Mouse (Mus musculus): ENCODE measurements at regions not wholly inside any gene's neighbourhood (a gene's known extent, or its start where the extent isn't known, plus 50 kb on each side); places are given as distances from the start of the nearest gene placed in this dataset.

DNA sequence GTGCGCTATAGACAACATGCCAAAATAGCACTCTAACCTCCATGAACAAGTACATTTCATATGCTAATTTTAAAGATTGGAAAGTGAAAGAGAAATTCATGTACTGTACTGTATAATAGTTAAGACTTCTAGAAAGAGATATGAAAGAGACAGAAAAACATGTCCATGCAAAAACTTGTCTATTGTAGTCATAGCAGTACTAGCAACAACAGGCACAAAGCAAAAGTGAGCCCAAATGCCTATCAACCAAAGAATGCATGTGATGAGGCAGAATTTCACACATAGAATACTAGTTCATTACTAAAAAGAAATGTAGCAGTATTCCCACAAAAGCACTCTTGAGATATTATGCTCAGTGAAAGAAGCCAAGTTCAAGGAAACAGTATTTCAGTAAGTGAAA lies 180.4 kb upstream of the Steap4 start:
- no peak overlapping the region for H3K4me3 ChIP-seq (ENCODE audit: control insufficient read depth, low read depth, low read length)
- H3K36me3 ChIP-seq (ENCODE audit: control insufficient read depth, insufficient read depth, low read length): no peaks in the 10 kb centered on the region
- no peak overlapping the region for H3K27ac ChIP-seq (ENCODE audit: control insufficient read depth, insufficient read depth, low read depth, low read length)
- no peaks in the 10 kb centered on the region for H3K4me1 ChIP-seq (ENCODE audit: control insufficient read depth, insufficient read depth, low read length)
- TF ChIP-seq POLR2A (IDR thresholded peaks at IDR 0.05; ENCODE audit: control insufficient read depth, low read depth, low read length) (no peak), CTCF (IDR thresholded peaks at IDR 0.05; ENCODE audit: control insufficient read depth, insufficient read depth, insufficient replicate concordance, low read depth, low read length) (no peak)
- H3K27me3 ChIP-seq (ENCODE audit: control insufficient read depth, insufficient read depth, low read length): no peaks in the 10 kb centered on the region

DNA sequence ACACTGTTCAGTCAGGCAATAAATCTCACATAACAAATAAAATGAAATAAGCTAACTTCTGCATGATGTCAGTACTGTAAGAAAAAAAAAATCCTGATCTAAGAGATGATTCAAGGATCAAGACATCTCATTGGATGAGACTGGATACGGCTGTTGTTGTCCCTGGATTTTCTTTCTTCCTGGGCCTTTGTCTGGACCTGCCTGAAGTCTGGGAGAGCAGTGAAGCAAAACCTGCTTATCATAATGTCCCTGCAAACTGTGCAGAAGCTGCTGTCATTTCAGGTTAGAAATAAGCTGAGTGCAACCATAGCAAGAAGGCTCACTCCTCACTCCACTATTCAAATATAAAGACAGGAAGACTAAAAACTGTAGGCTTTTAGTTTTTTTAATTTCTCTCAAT lies 178.0 kb upstream of the Steap4 start:
- Histone ChIP-seq H3K27me3 (ENCODE audit: control insufficient read depth, insufficient read depth, low read length) (no peaks in the 10 kb centered on the region), H3K4me3 (ENCODE audit: control insufficient read depth, low read depth, low read length) (no peak overlapping the region), H3K4me1 (ENCODE audit: control insufficient read depth, insufficient read depth, low read length) (no peaks in the 10 kb centered on the region), H3K36me3 (ENCODE audit: control insufficient read depth, insufficient read depth, low read length) (no peaks in the 10 kb centered on the region), H3K27ac (ENCODE audit: control insufficient read depth, insufficient read depth, low read depth, low read length) (no peak overlapping the region)
- TF ChIP-seq CTCF (IDR thresholded peaks at IDR 0.05; ENCODE audit: control insufficient read depth, insufficient read depth, insufficient replicate concordance, low read depth, low read length): no peak
- no peak for TF ChIP-seq POLR2A (IDR thresholded peaks at IDR 0.05; ENCODE audit: control insufficient read depth, low read depth, low read length)

DNA sequence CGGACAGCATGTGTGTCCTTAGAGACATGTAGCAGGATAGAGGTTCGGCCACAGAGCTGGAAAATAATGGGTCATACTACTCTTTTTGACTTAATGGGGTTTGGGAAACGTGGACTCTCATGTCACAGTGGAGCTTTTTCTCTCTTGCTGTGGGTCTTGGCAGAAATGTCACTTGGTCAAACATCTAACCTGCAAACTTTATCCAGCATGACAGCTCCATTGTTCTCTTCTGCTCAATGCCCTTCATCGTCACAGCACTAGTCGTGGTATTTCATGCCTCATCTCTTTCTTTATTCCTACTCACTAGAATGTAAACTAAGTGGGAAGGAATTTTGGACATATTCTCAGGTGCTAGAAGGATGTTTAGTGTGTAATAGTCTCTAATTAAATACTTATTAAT lies 171.9 kb upstream of the Steap4 start:
- Histone ChIP-seq H3K4me3 (ENCODE audit: control insufficient read depth, low read depth, low read length) (no peak overlapping the region), H3K27ac (ENCODE audit: control insufficient read depth, insufficient read depth, low read depth, low read length) (no peak overlapping the region), H3K36me3 (ENCODE audit: control insufficient read depth, insufficient read depth, low read length) (no peaks in the 10 kb centered on the region), H3K4me1 (ENCODE audit: control insufficient read depth, insufficient read depth, low read length) (no peaks in the 10 kb centered on the region), H3K27me3 (ENCODE audit: control insufficient read depth, insufficient read depth, low read length) (no peaks in the 10 kb centered on the region)
- no peak for TF ChIP-seq POLR2A (IDR thresholded peaks at IDR 0.05; ENCODE audit: control insufficient read depth, low read depth, low read length)
- TF ChIP-seq CTCF (IDR thresholded peaks at IDR 0.05; ENCODE audit: control insufficient read depth, insufficient read depth, insufficient replicate concordance, low read depth, low read length): no peak

DNA sequence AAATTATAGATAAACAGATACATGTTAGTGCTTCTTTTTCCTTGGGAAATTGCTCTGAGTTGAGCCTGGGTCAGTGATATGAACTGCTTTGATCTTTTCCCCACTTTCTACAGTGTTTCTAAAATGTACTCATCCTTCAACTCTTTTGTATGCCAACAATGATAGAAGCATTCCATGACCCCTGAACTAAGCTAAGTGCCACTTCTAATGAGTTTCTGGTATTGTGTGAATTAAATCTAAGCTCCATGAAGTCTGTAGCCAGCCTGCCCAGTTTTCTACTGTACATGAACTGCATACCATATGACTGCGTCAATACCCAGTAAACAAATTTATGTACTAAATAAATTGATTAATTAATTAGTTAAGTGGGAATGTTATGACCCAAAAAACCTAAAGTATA lies 171.1 kb upstream of the Steap4 start:
- no peak overlapping the region for H3K4me3 ChIP-seq (ENCODE audit: control insufficient read depth, low read depth, low read length)
- no peak for TF ChIP-seq POLR2A (IDR thresholded peaks at IDR 0.05; ENCODE audit: control insufficient read depth, low read depth, low read length)
- no peak for TF ChIP-seq CTCF (IDR thresholded peaks at IDR 0.05; ENCODE audit: control insufficient read depth, insufficient read depth, insufficient replicate concordance, low read depth, low read length)

DNA sequence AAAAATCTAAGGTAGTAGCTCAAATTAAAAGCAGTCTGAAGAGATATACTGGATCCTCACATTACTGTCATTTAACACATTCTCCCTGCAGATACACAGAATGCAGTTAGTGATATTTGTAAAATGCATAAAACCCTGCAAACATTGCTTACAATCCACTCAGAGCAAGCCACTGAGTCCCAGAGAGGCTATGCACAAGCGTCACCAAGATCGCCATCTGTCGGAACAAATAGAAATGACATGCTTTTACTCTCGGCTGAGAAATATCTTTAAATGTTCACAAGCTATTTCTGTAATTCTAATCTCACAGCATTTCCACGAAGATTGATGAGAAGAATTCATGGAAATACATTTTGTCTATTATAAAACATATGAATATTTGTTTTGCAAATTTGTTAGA lies 139.7 kb upstream of the Steap4 start:
- no peak overlapping the region for H3K4me3 ChIP-seq (ENCODE audit: control insufficient read depth, low read depth, low read length)
- no peak overlapping the region for H3K27ac ChIP-seq (ENCODE audit: control insufficient read depth, insufficient read depth, low read depth, low read length)
- H3K27me3 ChIP-seq (ENCODE audit: control insufficient read depth, insufficient read depth, low read length): no peaks in the 10 kb centered on the region
- no peaks in the 10 kb centered on the region for H3K36me3 ChIP-seq (ENCODE audit: control insufficient read depth, insufficient read depth, low read length)
- TF ChIP-seq POLR2A (IDR thresholded peaks at IDR 0.05; ENCODE audit: control insufficient read depth, low read depth, low read length) (no peak), CTCF (IDR thresholded peaks at IDR 0.05; ENCODE audit: control insufficient read depth, insufficient read depth, insufficient replicate concordance, low read depth, low read length) (no peak)
- no peaks in the 10 kb centered on the region for H3K4me1 ChIP-seq (ENCODE audit: control insufficient read depth, insufficient read depth, low read length)

More for the DNA sequence above, 171.1 kb upstream of the Steap4 start:
- Histone ChIP-seq H3K4me1 (ENCODE audit: control insufficient read depth, insufficient read depth, low read length) (no peaks in the 10 kb centered on the region), H3K27me3 (ENCODE audit: control insufficient read depth, insufficient read depth, low read length) (no peaks in the 10 kb centered on the region), H3K36me3 (ENCODE audit: control insufficient read depth, insufficient read depth, low read length) (no peaks in the 10 kb centered on the region), H3K27ac (ENCODE audit: control insufficient read depth, insufficient read depth, low read depth, low read length) (no peak overlapping the region)

DNA sequence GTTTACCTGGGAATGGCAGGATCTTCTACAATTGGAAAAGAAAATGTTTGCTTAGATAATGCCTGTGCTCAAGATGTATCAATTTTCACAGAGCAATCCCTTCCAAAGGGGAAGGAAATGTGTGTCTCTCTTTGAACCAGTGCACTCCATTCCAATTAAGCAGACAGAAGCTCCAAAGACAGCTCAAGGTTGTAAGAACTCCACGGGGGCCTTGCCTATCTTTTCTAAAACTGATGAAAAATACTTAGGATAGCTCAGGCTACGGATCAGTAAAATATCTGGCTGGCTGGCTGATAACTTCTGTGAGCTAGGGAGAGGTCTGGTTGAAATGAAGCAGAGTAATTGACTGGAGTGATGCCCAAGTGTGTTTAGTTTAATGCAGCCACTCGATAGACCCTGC lies 138.6 kb upstream of the Steap4 start:
- H3K27ac ChIP-seq (ENCODE audit: control insufficient read depth, insufficient read depth, low read depth, low read length): no peak overlapping the region
- no peaks in the 10 kb centered on the region for H3K27me3 ChIP-seq (ENCODE audit: control insufficient read depth, insufficient read depth, low read length)
- H3K4me3 ChIP-seq (ENCODE audit: control insufficient read depth, low read depth, low read length): no peak overlapping the region
- TF ChIP-seq POLR2A (IDR thresholded peaks at IDR 0.05; ENCODE audit: control insufficient read depth, low read depth, low read length) (no peak), CTCF (IDR thresholded peaks at IDR 0.05; ENCODE audit: control insufficient read depth, insufficient read depth, insufficient replicate concordance, low read depth, low read length) (no peak)
- no peaks in the 10 kb centered on the region for H3K4me1 ChIP-seq (ENCODE audit: control insufficient read depth, insufficient read depth, low read length)
- no peaks in the 10 kb centered on the region for H3K36me3 ChIP-seq (ENCODE audit: control insufficient read depth, insufficient read depth, low read length)

DNA sequence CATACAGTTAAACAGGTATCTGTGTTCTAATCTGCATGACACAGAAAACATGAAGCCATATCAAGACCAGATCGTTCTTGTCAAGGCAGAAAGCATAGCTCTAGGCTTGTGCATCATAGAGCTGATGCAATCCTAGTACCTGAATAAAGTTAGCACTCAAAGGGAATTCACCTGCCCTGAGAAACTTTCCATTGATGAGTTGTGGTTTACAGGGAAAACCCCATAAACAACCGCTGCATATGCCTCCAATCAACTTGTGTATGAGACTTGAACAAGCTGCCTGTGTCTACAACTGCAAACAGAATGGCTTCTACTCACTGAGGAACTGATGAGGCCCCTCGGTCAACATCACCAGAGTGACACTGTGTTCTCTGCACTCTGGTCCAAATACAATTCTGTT lies 130.6 kb upstream of the Steap4 start:
- Histone ChIP-seq H3K27ac (ENCODE audit: control insufficient read depth, insufficient read depth, low read depth, low read length) (no peak overlapping the region), H3K36me3 (ENCODE audit: control insufficient read depth, insufficient read depth, low read length) (no peaks in the 10 kb centered on the region), H3K27me3 (ENCODE audit: control insufficient read depth, insufficient read depth, low read length) (no peaks in the 10 kb centered on the region), H3K4me3 (ENCODE audit: control insufficient read depth, low read depth, low read length) (no peak overlapping the region), H3K4me1 (ENCODE audit: control insufficient read depth, insufficient read depth, low read length) (no peaks in the 10 kb centered on the region)
- TF ChIP-seq POLR2A (IDR thresholded peaks at IDR 0.05; ENCODE audit: control insufficient read depth, low read depth, low read length) (no peak), CTCF (IDR thresholded peaks at IDR 0.05; ENCODE audit: control insufficient read depth, insufficient read depth, insufficient replicate concordance, low read depth, low read length) (no peak)

DNA sequence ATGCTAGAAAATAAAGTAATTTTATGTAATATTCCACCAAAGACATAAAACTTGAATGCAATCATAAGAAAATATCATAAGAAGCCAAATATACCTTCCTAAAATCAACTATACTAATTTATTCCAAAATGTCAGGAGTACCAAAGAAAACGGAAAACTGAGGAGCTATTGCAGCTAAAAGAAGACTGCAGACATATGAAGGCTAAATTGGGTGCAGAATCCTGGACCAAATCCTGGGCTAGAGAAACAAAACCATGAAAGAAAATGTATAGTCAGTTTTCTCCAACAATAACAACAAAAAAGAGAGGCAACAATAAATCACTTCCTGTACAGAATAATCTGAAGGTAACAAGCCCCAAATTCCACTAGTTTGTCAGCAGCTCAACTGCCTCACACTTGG lies 126.4 kb upstream of the Steap4 start:
- Histone ChIP-seq H3K36me3 (ENCODE audit: control insufficient read depth, insufficient read depth, low read length) (no peaks in the 10 kb centered on the region), H3K27ac (ENCODE audit: control insufficient read depth, insufficient read depth, low read depth, low read length) (no peak overlapping the region), H3K27me3 (ENCODE audit: control insufficient read depth, insufficient read depth, low read length) (no peaks in the 10 kb centered on the region), H3K4me1 (ENCODE audit: control insufficient read depth, insufficient read depth, low read length) (no peaks in the 10 kb centered on the region), H3K4me3 (ENCODE audit: control insufficient read depth, low read depth, low read length) (no peak overlapping the region)
- no peak for TF ChIP-seq CTCF (IDR thresholded peaks at IDR 0.05; ENCODE audit: control insufficient read depth, insufficient read depth, insufficient replicate concordance, low read depth, low read length)
- no peak for TF ChIP-seq POLR2A (IDR thresholded peaks at IDR 0.05; ENCODE audit: control insufficient read depth, low read depth, low read length)

Measured in testis, adult 2 months (tissue).